Mouse (Mus musculus) ovary, postnatal 36 days (tissue): ENCODE measurements at regions not wholly inside any gene's neighbourhood (a gene's known extent, or its start where the extent isn't known, plus 50 kb on each side); places are given as distances from the start of the nearest gene placed in this dataset.

ENCODE experiments used
- DNase-seq: peaks from one replicate; pipeline ENCODE4 v3.0.0; 2022; ENCODE audit warnings: low spot score, mixed read lengths

DNA sequence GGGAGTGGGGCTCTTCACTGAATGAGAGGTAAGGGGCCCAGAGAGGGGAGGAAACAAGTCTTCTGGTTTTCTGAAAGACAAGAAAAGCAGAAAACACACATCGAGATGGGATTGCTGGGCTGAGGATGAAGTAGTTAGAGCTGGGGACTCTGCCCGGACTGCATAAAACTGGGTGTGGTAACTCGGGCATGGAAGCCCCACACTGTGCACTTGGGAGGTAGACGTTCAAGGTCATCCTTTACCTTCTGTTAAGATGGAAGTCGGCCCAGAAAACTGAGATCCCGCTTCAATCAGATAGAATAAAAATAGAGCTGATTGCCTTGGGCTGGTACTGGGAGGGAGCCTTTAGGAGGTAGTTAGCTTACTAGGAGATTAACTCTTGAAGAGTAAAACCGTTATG, 107.2 kb downstream of the Rassf10 start:
- no peak for DNase-seq

DNA sequence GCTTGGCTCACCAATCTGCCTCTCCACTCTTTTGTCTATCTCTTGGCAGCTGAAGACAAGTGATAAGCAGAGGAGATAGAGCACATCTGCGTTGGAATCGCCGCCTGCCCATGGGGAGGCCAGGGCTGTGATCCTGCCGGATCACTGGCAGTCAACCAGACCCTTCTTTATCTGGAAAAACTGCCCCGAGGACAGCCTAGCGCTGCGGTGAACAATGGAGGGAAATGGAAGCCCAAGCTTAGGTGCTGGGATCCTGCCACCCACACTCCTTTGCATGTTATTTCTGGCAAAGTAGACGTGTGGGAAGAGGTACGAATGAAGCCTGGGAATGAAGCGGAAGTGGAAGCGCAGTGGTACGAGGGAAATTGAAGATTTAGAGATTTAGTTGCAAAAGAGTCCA, 112.8 kb downstream of the Rassf10 start:
- peak; percentile 39 for DNase-seq

DNA sequence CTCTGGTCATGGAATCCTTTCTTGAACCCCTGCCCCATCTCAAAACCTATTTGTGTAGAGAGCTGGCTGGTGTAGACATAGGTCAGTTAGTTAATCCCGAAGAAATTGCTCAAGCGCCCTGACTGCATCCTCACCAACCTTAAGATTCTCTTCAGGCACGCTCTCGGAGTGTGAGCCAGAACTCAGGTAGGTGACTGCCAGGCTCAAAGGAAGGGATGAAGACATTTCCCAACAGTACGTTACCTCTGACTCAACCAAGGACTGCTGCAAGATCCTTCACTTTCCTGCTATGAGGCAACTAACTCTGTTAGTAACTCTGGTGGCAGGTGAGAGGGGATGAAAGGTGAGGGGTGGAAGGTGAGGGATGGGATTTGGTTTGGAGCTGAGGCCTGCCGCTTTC, 114.5 kb downstream of the Rassf10 start:
- no peak for DNase-seq

DNA sequence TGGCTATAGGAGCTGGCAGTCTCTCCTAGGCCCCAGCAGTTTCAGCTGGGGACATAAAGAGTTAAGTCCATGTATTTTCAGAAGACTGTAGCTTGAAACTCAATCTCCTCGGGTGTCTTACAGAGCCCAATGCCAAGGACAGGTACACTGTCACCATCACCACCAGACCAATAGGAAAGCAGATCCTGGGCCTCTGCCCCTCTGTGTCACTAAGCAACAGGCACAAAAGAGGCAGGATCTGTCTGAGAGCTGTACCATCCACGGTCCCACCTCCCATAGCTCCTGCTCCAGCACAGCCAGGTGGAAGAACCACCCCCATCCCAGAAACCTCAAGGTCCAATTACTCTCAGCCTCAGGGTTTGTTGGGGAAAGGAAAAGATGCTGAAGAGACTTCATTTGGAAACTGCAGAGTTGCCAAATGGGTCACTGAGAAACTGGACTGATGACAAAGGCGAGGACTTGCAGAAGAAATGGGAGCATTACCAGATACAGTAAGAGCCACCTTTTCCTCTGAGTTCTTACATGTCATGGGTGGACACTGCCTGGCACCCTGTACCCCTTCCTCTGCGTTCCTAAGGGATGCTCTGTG, 115.7 kb downstream of the Rassf10 start:
- DNase-seq = no peak

DNA sequence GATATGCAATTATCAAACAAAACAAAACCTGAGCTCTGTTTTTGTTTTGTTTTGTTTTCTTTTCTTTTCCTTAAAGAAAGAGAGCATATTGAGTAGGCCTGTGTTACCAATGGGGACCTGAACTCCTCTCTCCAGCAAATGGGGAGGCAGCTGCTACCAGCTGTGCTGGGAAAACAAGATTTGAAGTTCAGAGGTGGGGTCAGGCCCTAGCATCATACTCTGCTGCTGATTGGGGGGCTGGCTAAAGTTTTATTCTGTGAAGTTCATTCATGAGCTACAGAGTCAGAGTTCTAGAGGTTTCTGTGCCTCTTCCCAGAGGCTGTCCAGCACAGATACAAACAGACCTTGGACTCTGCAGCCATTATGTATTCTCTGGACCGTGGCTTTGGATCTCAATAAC, 117.7 kb downstream of the Rassf10 start:
- DNase-seq = no peak

DNA sequence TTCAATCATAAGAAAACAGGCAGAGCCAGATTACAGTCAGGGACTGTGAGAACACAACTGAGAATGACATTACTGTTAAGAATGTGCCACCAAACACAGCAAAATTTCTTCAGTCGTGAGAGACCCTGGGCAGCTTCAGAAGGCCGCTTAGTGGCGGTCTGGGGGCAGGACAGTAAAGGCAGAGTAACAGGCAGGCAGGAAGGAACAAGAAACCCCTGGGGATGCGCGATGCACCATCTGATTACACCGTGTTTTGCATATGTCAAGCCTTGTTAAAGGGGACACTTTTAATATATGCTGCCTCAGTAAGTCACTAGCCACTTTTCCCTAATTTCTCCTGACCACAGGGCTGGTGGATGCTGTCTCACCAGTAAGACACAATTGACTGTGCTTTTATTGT, 120.0 kb downstream of the Rassf10 start:
- DNase-seq = no peak

DNA sequence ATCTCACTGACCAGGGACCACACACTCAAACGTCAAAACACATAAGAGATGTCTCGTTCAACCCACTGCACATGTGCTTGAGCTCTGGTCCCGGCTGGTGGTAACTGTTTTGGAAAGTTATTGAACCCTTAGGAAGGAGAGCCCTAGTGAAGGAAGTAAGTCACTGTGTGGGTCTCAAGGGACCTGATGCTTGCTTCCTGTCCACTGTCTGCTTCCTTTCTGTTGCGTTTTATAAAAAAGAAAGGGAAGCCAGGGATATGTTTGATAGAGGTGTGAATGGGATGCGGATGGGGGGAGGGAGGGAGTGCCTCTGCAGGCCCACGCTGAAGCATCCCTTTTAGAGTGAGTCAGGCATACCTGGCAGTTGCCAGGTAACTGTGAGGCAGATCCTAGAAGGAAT, 121.6 kb downstream of the Rassf10 start:
- DNase-seq = no peak

DNA sequence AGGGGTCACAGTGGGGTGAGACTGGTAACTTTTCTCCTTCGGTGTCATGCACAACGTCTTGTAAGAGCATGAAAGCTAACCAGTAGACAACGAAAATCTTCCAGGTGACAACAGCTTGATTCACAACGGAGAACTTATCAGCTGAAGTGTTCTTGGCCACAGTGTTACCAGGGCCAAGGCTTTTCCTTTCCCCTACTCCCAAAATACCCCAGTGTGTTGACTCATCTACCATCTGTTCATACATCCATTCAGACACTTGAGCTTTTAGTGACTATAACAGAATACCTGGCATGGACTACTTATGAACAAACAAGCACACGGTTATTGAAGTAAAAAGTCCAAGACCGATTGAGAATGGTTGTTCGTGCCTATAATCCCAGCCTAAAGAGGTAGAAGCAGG, 122.5 kb downstream of the Rassf10 start:
- DNase-seq = no peak

DNA sequence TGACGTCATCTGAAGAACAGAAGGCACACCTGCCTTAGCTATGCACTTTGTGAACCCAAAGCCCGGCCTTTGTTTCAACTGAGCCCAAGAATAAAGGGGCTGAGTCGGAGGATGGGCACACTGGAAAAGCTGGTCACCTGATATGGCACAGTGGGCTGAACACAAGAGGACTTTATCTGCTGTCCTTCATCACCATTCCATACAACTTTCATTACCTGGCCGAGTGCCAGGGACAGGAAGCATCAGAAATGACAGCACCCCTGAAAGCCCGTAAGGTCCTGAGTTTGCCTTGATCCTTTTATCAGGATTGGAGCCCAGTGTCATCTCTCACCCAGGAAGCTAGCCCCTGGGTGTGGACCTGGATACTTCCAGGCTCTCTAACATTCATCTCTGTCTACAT, 126.1 kb upstream of the Arntl start:
- no peak for DNase-seq

DNA sequence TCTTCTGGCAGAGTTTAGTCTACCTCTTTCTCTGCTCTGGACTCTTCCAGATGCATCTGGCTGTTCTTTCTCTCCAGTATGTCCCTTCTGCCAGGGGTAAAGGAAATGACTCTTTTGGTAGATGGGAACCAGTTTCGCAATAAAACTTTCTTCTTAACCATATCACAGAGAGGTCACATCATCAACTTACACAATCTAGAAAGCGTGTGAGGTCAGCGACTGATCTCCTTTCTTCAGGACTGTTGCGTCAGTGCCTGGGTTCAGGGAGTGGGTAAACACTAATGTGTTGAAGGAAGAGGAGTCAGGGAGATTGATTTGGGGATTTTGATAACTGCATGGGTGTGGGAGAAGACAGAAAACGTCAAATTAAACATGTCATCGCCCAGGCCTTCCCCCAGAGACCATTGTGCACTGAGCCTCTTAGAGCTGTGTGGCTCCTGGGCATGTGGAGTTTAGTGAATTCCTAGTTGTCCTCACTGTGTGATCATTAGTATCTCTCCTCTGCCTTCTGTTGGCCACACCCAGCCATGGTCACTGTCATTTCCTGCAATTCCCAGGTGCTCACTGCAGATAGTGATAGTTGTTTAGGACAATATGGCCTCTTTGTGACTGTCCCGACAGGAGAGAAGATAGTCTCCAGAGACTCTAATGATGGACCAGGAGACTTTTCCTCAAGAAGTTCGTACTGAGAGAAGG, 122.2 kb upstream of the Arntl start:
- DNase-seq = no peak

DNA sequence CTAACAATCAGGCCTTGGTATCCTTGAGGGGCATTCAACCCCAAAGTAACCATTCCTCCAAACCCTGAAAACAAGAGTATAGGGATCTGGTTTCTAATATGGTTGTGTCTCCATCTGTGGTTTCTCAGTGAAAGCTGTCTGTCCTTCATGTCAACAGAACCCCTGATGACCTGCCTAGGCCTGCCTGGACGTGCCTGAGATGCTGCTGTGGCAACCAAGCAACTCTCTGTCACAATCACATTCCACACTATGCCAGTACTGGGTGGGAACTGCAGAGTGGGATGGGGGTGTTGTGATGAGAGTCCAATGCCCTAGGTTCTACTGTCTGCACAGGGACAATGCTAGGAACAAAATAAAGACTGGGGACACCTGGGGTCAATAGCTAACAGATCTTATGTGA, 121.1 kb upstream of the Arntl start:
- DNase-seq = no peak

DNA sequence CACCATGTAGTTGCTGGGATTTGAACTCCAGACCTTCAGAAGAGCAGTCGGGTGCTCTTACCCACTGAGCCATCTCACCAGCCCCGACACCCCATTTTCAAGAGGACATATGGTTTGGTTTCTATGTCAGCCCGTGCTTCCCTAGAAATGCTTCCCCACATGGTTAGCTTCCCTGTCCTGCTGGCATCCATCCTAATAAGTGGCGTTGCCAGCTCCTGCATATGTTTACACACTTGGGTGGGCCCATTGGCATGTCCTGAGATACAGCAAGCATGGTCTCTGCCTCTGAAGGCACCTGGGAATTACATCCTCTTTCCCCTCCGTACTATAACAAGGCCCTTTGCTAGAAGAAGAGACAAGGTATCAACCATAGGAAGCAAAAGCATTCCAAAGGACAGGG, 119.6 kb upstream of the Arntl start:
- no peak for DNase-seq

DNA sequence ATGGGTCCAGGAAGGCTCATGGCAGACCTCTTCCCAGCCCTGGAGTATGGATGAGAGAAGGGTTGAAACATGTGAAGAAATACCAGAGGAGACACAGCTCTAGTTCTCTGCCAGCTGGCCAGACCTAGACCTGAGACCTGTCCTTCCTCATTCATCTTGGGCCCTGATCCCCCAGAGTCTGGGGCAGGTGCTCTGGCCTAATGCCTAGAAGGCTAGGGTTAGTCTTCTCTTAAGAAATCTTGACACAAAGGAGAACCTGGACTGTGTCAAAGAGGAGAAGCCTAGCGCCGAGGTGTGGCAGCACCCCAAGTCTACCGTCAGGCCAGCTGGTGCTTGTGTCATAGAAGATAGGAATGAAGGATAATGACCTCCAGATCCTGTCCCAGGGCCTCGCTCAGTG, 118.2 kb upstream of the Arntl start:
- DNase-seq = no peak

DNA sequence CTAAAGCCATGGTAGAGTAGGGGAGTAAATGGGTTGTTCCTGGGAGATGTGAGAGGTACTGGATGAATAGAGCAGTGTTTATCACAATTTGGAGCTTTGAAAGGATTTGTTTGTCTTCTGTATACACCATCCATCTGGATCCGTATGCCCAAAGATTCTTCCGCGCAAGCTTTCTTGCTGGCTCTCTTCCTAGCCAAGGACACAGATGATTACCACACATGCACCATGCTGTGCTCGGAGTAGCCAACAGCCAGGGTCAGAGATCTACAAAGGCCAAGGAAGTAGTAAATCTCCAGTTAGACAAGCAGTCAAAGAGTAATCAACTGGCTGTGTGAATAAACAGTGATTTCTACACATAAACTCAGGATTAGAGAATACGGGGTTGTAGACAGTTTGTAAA, 113.3 kb upstream of the Arntl start:
- DNase-seq = no peak

DNA sequence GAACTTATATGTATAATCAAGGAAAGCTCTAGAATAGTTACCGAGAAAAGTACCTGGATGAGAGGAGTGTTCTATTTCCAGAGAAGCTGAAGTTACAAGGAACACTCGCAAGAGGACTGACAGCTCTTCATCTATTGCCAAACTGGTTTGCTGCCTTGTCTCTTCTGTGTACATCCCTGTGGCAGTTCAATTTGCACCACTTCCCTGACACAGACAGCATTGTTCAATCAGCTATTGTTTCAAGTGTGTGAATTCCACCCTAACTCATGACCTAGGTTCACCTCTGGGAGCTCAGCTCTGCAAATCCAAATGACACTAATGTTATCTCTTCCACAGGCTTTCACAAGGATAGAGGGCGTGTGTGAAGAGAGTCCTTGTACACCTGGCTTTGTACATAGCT, 112.2 kb upstream of the Arntl start:
- DNase-seq = no peak

DNA sequence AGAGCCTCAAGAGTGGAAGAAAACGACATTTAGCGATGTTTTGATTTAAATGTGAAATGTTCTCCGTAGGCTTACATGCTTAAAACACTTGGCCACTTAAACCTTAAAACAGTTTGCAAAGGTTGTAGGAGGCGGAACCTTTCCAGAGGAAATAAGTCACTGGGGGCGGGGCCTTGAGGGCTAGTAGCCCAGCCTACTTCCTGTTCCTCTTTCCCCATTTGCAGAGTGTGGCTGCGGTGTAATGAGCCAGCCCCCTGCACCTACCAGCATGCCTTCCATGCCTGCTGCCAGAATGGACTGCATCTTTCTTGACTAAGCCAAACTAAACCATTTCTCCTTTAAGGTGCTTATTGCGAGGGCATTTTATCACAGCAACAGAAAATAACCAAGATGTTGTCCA, 103.0 kb upstream of the Arntl start:
- no peak for DNase-seq

DNA sequence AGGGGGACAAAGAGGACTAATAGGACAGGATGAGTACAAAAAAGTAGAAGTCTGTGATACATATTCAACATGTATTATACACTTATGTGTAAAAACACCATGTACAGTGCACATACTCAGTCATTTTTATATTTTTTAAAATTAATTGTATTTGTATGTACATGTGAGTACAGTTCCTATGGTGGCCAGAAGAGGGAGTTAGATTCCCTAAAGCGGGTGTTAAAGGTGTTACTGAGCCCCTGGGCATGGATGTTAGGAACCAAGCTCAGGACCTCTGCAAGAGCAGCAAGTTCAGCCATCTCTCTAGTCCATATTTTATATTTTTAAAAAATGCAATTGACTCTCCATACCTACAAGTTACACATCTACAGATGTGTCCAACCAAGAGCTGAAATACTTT, 101.9 kb upstream of the Arntl start:
- no peak for DNase-seq

DNA sequence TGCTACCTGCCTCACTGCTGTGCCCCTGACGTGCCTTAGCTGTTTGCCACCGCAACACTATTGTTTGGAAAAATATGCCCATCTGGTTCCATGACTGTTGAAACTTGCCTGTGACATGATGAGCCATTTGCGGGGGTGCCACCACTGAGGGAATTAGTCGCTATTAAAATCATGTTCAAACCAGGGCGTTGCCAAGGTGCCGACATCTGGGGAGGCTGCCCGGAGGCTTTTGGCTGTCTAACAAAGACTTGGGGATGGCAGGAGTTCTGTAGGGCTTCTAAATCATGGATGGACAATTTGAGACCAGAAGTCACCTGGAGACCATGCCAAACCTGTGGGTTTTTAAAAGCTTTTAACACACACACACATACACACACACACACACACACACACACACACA, 100.5 kb upstream of the Arntl start:
- DNase-seq = no peak

DNA sequence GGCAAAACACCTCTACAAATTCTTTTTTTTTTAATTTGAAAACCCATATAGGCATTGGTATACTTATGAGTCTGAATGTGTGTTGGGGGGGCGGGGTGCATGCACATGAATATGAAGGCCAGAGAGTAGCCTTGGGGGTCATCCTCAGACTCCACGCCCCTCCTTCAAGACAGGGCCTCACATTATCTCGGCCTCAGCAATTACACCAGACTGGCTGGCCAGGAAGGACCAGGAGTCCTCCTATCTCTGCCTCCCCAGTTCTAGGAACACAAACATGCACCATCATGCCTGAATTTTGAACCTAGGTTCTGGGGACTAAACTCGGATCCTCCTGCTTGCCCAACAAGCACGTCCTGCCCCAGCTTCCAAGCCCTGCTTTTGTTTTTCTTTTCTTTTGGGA, 99.3 kb upstream of the Arntl start:
- DNase-seq = no peak

DNA sequence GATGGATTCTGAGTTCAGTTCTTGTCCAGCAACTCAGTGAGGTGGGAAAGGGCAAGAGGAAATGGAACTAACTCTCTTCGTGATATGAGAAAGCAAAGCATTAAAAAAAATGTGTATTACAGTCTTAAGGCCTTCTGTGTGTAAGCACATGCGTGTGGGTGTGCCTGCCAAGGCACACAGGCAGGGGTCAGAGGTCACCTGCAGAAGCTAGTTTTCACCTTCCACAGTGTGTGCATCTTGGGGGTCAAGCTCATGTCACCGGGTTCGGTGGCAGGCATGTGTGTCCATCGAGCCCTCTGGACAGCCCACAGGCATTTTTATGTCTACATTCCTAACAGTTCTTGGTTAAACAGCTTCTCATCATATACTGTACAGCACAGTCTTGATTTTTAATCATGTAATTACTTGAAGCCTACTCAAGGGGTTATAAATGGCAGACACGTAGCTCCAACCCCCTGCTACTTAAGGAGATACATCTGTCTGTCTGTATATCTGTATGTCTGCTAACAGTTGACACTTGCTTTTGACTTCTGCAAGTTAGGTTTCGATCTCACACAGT, 98.7 kb upstream of the Arntl start:
- no peak for DNase-seq

DNA sequence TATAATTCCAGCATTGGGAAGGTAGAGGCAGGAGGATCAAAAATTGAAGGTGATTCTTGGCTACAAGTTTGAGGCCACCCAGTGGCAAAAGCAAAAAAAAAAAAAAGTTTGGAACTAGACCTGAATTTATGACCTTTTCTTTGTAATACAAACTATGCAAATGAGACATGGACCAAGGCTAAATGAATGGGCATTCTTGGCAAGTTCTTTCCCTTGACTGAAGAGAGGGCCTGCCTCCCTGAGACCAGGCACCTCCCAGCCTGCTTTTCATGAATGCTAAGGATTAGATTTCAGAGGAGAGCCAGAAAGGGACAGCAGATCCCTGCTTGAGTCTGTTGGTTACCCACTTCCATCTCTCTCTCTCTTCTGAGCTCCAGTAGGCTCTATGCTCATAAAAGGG, 97.8 kb upstream of the Arntl start:
- DNase-seq = no peak

DNA sequence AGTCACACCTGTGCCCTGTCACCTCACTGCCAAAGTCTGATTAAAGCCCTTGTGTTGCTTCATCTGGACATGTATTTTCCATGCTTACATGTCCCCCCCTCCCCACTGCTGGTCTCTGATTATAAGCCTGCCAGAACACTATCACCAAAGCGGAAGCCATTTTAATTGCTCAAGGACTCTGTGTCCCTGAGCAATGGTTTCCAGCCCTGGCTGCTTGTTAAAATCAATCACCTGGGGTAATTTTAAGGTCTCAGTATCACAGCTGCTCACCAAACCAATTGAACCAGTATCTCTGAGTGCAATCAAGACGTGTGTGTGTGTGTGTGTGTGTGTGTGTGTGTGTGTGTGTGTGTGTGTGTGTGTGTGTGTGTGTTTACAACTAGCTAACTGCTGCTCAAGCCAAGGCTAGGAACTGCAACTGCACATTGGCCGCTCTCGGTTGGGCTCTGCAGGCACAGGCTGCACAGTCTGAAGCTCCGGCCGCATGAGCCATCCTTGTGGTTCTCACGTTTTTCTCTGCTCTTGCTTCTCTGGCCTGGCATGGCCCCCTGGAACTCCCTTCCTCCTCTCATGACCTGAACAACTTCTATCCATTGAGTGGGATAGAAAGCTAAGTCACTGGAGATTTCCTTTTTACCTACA, 96.3 kb upstream of the Arntl start:
- no peak for DNase-seq

DNA sequence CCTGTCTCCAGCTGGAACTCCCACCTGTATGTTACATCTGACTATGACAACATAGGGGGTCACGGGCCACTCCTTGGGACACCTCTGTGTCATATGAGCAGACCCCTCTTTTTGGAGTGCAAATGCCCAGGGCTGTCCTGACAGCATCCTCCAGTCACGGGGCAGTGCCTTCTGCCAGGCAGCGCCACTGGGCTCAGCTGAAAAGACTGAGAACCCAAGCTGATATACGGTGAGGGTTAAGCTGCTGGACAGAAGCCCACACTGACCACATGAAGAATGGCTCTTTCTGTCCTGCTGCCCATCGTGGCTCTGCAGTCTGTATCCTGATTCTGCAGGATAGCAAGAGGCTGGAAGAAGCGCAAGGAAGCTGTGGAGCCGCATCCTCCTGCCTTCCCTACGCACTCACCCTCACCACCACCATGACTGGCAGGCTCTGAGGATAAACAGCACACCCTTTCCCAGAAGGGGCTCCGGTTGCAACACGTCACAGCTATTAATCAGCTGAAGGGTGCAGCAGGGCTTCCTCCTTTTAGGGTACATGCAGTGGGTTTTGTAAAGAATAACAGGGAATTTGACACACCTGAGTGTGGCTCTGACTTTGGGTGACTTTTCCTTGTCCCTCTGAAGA, 93.9 kb upstream of the Arntl start:
- no peak for DNase-seq
